Mouse (Mus musculus): ENCODE results near the gene Zfp462. TPM values are rescaled to one million over a fixed set of nuclear protein-coding genes. Genes with fewer than 3 reads are reported as not detected.
"Not testable (repeated sequence)": the region's sequence is repeated elsewhere in the genome, so short reads cannot be mapped to it uniquely, and the experiment has no call there.

The Zfp462 gene
- total RNA-seq (2015; ENCODE audit: low replicate concordance) (0.84 and 0.96 TPM in 2 replicates), total RNA-seq (2017; ENCODE audit: low replicate concordance) (not detected in 2 replicates)

DNA sequence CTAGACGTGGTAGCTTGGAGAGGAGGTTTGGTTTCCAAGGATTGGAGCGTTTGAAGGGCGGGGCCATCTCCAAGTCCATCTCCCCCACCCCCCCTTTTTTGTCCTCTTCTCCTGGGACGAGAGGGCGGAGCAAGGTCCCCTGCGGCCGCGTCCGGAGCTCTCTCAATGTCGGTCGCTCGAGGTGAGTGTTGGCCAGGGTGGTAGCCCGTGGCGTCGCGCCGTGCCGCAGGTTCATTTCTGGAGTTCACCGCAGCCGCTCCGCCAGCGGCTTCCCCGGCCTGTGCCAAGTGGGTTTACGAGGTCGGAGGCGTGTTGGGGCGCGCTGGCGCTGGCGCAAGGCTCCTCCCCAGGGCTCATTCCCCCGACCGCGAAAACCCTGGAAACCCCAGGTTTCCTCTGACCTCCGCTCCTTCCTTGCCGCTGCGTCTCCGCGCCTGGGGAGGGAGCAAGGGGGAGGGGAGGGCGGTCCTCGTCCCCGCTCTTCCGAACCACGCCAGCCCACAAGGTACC is at the start of gene Zfp462:
Gene Zfp462 (plus strand): TSS at position 128 of the 510 bp plus-strand sequence.
- no peak for ATAC-seq (replicated peaks; ENCODE audit: low FRiP score, poor library complexity, severe bottlenecking)

DNA sequence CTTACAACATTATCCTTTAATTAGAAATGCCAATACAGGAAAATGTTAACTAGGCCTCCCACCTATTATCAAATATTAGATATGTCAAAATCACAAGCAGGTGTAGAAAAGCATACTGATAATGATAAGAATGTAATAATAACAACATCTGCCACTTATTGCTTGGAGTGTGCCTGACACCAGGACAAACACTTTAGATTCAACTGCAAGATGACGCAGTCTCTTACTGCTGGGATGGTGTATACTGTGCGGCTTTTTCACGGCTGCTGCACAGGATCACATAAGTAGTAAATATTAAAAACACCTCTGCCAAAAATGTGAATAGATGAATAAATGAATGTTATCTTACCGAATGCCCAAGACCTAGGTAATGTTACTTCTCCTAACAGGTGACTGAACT is 48.8 kb upstream of the Zfp462 start:
- ATAC-seq (replicated peaks; ENCODE audit: low FRiP score, poor library complexity, severe bottlenecking), result no peak

DNA sequence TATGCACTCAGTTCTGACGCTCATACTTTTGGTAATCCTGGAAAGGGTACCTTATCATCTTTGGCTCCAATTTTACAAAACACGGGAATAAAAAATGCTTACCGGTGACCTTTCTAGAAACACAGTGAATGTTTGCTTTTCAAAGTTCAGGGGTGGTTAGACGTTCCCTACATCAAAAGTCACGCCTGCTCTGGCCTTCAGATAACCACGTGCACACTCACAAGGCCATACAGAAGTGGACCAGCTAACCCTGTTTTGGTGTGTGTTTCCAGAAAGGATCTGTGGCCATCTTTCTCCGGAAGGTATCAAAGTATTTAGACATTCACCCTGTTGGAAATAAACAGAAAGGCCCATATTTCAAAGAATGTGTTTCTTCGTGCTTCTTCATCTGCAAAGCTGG is 40.2 kb upstream of the Zfp462 start:
- ATAC-seq (replicated peaks; ENCODE audit: low FRiP score, poor library complexity, severe bottlenecking), result no peak

DNA sequence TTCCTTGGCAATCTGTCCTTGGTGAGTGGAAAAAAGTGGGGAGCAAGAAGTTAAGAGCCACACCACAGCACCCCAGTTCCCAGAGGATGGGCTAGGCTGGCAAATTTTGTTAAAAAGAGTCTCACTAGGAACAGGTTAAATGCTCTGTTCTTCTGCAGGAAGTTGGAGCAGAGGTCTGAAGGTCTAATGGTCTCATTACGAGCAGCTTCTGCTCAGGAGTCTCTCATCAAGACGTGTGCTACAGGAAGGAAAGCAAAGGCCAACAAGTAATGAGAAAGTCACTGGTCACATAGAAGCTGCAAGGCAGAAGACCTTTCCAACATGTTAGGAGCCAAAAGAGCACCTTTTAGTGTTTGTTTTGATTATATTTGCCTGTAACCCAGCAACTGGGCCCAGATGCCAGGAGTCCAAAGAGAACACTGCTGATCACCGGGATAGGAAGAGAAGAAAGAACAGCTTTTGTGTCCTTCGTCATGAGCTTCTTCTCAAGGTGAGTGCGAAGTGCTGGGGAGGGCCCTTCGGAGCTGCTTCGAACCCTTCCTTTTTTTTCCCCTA is 39.4 kb upstream of the Zfp462 start:
- no peak for ATAC-seq (replicated peaks; ENCODE audit: low FRiP score, poor library complexity, severe bottlenecking)

DNA sequence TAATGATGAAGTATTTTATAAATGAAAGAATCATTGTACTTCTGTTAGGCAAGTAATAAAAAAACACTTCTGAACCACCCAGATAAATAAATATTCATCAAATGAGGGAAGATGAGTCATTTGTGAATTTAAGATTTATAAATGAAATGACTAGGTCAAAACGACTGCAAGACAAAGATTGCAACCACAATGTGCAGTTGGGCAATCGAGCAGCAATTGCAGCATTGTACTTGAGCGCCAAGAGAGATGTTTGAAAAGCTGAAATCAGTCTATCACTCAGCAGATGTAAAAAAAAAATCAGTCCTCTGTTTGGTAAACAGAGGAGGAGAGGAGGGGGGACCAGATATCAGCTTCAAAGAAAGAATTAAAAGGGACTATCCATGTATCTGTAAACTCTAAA is 34.5 kb upstream of the Zfp462 start:
- no peak for ATAC-seq (replicated peaks; ENCODE audit: low FRiP score, poor library complexity, severe bottlenecking)

DNA sequence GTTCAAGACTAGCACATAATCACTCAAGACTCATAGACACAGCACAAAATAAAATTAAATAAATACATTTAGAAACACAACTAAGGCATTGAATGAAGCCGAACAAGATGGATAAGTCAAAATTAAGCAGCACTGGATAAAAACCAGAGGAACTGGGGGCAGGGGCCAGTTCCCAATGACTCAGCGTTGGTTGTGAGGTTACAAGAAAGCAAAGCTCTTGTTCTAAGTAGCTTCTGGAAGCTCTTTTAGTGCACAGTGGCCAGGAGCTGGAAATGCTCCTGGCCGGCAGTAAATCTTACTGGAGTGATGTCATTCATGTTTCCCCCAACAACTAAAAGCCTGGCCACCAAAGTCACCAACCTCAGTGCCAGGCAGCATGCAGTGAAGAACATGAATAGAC is 26.6 kb upstream of the Zfp462 start:
- ATAC-seq (replicated peaks; ENCODE audit: low FRiP score, poor library complexity, severe bottlenecking), result no peak

DNA sequence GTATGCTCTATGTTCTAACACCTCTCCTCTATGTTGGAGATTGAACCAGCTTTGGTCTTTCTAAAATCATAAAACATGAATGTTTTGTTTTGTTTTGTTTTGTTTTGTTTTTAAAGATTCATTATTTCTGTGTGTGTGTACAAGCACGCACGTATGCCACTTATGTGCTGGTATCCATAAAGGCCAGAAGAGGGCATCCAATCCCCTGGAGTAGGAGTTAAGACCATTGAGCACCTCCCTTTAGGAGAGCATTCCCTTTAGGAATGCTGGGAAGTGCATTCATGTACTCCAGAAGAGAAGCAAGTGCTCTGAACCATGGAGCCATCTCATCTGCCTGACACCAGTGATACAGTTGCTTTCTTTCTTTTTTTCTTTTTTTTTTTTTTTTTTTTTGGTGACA is 21.5 kb upstream of the Zfp462 start:
- ATAC-seq (replicated peaks; ENCODE audit: low FRiP score, poor library complexity, severe bottlenecking), result no peak

DNA sequence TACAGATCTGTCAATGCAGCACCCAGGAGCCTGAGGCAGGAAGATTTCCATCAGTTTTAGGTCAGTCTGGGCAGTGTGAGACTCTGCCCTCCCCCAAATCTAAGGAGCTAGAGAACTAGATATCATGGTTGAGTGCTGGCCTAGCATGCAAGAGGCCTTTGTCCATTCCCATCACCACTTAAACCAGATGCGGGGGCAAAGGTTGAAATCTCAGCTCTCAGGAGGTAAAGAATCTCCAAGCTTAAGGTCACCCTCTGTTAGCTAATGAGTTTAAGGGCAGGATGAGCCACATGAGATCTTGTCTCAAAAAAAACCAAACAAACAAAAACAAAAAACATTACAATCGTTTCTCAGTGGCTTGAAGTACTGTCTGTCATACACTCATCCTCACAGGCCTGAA is 20.5 kb upstream of the Zfp462 start:
- no peak for ATAC-seq (replicated peaks; ENCODE audit: low FRiP score, poor library complexity, severe bottlenecking)

DNA sequence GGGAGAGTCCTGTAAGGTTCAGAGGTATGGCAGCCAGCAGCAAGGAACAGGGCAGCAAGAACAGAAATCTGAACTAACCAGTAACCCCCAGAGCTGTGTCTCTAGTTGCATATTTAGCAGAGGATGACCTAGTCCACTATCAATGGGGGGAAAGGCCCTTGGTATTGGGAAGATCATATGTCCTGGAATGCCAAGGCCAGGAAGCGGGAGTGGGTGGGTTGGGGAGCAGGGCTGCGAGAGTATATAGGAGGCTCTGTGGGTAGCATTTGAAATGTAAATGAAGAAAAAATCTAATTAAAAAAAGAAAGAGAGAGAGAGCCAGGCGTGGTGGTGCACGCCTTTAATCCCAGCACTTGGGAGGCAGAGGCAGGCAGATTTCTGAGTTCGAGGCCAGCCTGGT is 18.4 kb upstream of the Zfp462 start:
- not testable (repeated sequence) for ATAC-seq (replicated peaks; ENCODE audit: low FRiP score, poor library complexity, severe bottlenecking)

DNA sequence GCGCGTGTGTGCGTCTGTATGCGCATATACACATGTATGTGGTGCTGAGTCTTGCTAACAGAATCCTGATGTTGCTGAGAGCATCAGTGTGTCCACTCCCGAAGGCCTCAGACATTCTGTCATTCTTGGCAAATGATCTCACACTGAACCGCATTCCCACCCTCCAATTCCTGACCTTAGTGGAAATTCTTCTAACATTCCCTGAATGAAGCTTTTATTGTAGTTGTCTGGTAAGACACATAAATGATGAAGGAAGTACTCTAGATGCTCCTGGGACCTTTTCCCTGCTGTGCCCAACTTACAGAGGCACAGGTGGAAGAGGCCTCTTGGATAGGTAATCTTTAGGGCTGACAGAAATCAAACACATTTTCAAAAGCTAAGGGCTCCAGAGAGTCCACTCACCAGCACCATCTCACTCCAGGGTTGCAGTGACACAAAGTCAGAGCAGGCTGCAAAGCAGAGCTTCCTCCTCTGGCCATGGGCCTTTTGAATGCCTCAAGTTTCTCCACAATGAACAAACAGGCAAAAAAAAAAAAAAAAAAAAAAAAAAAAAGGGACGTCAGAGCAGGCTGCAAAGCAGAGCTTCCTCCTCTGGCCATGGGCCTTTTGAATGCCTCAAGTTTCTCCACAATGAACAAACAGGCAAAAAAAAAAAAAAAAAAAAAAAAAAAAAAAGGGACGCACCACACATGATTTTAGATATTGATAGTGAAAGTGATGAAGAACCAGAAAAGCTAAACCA is 17.4 kb upstream of the Zfp462 start:
- not testable (repeated sequence) for ATAC-seq (replicated peaks; ENCODE audit: low FRiP score, poor library complexity, severe bottlenecking)

DNA sequence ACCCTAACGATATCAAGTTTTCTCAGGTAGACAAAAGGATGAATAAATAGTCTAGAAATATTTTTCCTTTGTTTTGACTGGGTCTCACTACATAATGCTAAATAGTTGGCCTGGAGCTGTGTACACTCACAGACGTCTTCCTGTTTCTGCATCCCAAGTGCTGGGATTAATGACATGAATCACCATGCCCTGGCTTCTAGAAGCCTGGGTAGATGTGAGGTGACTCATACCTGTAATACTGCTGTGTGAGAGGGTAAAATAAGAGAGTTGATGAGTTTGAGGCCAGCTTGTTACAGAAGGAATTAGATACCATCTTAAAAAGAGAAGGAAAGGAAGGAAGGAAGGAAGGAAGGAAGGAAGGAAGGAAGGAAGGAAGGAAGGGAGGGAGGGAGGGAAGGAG is 15.2 kb upstream of the Zfp462 start:
- no peak for ATAC-seq (replicated peaks; ENCODE audit: low FRiP score, poor library complexity, severe bottlenecking)

DNA sequence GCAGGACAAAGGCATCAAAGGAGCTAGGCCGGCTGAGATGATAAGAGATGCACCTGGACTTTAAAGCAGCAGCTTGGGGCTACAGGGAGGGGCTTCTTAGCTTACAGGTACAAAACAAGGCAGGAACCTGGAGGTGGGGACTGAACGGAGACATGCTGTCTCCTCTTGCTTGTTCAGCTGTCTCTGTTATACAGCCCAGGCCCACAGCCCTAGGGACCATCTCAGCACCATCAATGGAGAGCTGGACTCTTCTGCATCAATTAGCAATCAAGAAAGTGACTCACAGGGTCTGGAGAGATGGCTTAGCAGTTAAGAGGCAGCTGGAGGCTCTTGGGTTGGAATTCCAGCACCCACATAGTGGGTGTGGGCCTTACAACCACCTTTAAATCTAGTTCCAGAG is 12.2 kb upstream of the Zfp462 start:
- ATAC-seq (replicated peaks; ENCODE audit: low FRiP score, poor library complexity, severe bottlenecking), result no peak

DNA sequence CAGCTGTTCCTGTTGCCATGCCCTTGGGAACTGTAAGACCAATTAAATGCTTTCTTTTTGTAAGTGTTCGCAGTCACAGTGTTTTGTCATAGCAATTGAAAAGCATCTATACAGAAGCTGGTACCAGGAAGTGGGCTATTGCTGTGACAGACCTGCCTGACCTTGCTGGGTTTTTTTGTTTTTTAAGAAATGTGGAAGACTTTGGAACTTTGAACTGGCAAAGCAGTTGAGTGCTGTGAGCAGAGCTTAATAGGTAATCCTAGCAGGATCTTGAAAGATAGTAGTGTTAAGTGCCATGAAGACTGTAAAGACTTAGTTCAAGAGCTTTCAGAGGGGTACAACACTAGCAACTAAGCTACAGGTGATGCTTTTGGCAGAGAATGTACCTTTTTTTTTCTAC is 7.7 kb upstream of the Zfp462 start:
- no peak for ATAC-seq (replicated peaks; ENCODE audit: low FRiP score, poor library complexity, severe bottlenecking)

DNA sequence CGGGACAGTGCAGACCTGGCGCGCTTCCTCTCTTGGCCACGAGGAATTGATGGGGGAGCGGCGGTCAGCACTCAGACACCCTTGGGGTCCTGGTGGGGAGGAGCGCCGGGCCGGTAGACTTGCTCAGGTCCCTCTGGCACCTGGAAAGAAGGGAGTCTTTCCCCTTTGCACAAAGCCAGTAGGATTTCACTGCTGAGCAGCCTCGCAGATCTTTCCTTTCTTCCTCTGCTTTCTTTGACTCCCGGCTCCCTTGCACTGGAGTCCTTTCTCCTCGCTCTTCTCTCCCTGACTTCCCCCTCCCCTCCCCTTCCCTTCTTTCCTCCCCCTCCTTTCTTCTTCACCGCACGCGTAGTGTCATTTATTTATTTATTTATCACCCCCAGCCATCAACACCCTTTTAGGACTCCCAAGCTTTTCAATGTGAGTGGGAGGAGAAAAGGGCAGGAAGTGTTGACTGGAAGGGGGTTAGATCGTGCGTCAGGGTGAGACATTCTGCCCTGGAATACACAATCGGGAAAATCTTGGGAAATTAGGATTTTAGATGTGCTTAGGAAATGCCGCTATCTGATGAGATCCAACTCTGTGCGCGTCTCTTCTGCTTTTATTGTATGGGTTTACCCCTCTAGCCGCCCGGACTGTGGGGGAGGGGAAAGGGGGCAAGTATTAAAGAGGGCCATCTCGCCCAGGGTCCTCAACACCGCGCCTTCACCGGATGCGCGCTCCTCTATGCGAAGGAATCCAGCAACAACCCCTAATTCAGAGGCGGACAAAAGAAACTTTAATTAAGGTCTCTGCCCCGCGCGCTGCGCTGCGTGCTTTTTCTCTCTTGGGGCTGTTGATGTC is 976 bp downstream of the Zfp462 start:
- ATAC-seq (replicated peaks; ENCODE audit: low FRiP score, poor library complexity, severe bottlenecking), result no peak

DNA sequence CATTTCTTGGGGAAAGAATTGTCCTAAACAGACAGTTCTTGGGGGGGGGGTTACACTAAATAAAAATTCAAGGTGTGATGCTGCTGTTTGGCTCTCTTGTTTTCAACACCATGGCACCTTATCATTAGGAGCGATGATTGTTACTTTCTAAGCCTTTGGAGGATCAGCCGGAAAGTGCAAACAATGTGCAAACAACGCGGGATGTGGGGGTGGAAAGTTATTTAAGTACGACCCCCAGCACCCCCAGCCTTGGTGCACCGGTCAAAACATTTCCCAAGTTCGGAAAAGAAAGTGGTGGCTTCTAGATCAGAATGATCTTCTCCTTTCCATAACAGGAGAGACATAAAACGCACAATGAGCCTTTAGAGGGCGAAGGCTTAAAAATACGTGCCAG is 1.8 kb downstream of the Zfp462 start:
- ATAC-seq (replicated peaks; ENCODE audit: low FRiP score, poor library complexity, severe bottlenecking), result no peak

DNA sequence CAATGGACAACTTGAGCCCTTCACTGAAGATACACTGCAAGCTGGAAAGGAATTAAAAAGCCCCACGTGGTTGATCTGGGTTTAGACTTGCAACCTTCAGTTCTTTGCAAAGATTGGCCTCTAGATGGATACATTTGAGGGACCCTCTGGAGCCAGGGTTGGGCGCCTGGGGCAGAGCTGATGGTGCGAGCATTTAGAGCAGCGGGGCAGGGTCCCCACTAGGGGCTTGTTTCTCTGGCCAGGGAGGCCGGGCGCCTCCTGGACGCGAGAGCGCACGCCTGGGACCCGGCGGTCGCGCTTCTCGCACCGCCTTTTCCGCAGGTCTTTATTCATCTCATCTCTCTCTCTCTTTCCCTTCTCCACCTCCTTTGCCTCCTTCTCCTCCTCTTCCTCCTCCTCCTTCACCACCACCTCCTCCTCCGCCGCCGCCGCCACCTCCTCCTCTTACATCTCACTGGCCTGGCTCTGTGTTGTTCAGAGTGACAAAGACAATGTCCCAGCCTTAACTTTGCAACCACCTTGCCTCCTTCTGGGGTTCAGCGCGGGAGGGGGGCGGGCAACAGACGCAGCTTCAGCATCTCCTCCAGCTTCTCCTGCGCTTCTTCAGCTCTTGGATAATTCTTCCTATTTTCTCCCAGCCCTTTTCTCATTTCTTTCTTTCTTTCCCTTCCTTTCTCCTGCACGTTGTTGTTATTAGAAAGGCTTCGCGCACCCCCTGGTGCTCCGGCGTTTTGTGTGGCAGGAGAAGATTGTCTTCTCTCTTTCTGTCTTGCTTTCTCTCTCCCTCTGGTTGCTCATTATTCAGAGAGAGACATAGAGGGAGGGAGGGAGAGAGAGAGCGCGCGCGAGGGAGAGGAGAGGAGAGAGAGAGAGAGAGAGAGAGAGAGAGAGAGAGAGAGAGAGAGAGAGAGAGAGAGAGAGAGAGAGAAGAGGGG is 2.5 kb downstream of the Zfp462 start:
- ATAC-seq (replicated peaks; ENCODE audit: low FRiP score, poor library complexity, severe bottlenecking), result no peak

DNA sequence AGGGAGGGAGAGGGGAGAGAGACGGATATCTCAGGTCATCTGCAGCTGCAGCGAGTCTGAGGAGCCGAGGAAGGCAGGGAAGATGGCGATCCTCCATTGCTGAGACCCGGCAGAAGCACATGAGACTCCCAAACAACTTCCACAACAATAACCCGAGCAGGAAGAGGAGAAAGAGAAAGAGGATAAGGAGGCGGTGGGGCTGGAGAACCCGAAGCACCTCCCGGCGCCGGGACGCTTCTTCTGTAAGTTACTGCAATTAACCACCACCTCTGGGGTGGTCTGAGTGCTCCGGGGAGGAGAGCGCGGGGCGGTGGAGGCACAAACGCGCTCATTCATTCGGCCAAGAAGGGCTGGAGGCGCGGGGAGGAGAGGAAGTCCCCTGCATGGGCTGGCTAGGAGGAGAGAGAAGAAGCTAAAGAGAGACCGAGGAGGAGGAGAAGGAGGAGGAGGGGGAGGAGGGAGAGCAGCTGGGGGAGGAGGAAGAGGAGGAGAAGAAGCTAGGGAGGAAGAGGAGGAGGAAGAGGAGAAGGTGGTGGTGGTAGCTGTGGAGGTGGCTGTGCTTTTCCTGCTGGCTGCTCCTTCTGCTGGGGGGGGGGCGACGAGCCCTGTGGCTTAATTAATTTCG is 3.3 kb downstream of the Zfp462 start:
- ATAC-seq (replicated peaks; ENCODE audit: low FRiP score, poor library complexity, severe bottlenecking), result no peak

DNA sequence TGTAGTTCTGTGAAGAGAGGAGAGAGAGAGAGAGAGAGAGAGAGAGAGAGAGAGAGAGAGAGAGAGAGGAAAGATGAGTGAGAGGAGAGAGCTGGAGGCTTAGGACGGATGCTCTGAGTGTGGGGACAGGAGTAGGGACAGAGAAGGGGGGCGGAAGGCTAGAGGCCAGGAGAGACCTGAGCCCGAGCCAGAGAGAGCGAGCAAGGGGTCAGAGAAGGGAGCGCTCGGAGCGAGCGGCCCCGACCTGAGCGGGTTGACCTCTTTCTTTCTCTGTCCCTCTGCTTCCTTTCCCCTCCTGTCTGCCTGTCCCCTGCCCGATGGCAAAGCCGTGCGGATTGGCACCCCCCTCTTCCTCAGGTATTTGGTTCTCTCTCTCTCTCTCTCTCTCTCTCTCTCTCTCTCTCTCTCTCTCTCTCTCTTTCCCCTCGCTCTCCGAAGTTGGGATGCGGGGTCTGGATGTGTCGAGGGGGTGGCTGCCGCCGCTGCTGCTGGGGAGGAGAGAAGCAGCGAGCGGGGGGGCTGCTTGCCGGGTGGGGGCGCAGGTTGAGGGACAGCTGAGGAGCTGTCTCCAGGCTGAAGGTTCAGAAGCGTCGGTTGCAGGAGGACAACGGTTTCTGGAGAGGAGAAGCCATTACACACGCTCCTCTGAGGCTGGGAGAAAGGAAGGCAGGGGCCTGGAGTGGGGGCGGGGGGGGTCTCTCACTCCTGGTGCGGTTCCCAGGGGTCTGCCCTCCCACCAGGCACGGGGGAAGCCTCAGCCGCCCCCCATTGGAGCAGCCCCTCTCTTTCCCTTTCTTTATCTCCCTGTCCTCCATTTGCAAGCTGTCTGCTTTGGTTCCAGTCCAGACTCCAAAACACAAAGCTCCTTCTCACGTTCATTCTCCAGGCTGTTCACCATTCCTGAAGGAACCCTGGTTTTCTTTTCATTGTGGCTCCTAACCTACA is 4.0 kb downstream of the Zfp462 start:
- ATAC-seq (replicated peaks; ENCODE audit: low FRiP score, poor library complexity, severe bottlenecking), result no peak

All from erythroblast, adult 5-6 weeks (primary cell).